Mouse (Mus musculus): Measurements from ENCODE around the gene Gm5089. TPM values are rescaled to one million over a fixed set of nuclear protein-coding genes. Genes with fewer than 3 reads are reported as not detected.
"Not testable (repeated sequence)": the region's sequence is repeated elsewhere in the genome, so short reads cannot be mapped to it uniquely, and the experiment has no call there.

Gm5089 gene
- polyA plus RNA-seq, 1 experiment from 2014 or later: 0.64 TPM

DNA sequence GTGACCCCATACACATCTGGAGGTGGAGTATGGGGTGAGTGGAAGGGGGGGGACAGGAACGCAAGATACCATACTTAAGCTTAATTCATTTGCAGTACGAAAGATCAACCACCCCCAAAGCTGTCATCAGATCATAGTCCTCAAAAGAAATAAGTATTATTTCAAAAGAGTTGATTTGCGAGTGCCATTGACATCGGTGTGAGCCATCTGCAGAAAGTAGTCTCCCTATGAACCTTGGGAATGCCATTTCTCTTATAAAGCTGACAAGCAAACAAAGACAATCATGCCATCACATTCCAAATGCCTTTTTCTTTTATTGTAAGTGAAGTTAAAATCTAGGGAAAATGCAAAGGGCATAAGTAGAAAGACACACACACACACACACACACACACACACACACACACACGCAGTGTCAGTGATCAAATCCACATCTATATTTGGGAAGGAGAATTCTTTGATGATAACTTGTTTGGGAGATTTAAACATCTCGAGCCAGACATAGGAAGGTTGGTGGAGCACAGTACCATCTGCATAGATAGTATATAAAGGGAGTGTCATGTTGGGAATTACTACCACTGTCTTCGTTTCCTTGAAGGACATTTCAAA lies 15.9 kb upstream of the Gm5089 start:
- Histone ChIP-seq H3K27ac (ENCODE audit: low read depth, low read length) (no peak overlapping the region), H3K4me3 (ENCODE audit: low read depth, low read length) (no peak overlapping the region), H3K4me2 (no peak overlapping the region; the same call in 1 of the 2 replicates), H3K36me3 (ENCODE audit: control insufficient read depth, insufficient read depth, low read length) (no peaks in the 10 kb centered on the region), H3K27me3 (ENCODE audit: control insufficient read depth, insufficient read depth, low read length) (peaks cover 81% of the 10 kb centered on the region), H3K9me3 (ENCODE audit: control insufficient read depth, low read length) (no peaks in the 10 kb centered on the region), H3K4me1 (ENCODE audit: control insufficient read depth, insufficient read depth, low read length) (peaks cover 14% of the 10 kb centered on the region), H3K9ac (ENCODE audit: low read length) (no peak overlapping the region)
- ATAC-seq (ENCODE audit: low FRiP score) (no peak), DNase-seq (ENCODE audit: low spot score, missing footprints) (peak; percentile 90)
- WGBS: 43% methylated on average over 7 of the region's 7 CpGs

DNA sequence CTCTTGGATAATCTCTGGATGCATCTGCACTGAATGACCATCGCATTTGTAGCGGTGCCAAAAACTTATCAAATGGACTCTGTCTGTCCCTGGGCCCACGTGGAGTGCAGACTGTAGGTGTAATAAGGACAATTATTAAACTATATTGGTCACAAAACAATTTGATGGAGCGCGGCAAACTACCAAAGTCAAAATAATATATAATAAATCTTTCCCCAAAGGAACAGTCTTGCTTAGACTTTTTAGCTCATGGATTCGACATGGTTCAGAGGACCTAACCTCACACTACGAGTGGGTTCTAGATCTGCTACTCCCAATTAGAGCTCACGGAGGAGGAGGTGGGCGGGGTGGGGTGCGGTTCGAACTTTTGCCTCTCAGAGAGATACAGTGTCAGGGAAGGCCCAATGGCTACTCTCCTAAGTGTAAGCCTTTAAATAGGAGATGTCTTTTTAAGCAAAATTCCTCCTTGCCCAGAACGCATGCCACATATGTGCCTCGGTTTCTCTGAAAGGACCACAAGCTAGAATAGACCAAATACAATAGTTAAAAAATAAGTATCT lies 15.1 kb upstream of the Gm5089 start:
- Histone ChIP-seq H3K4me1 (ENCODE audit: control insufficient read depth, insufficient read depth, low read length) (peaks cover 14% of the 10 kb centered on the region), H3K36me3 (ENCODE audit: control insufficient read depth, insufficient read depth, low read length) (no peaks in the 10 kb centered on the region), H3K4me3 (ENCODE audit: low read depth, low read length) (peak overlapping the region; percentile 70), H3K9me3 (ENCODE audit: control insufficient read depth, low read length) (no peaks in the 10 kb centered on the region), H3K9ac (ENCODE audit: low read length) (peak overlapping the region; percentile 39), H3K4me2 (peak overlapping the region; percentile 79), H3K27me3 (ENCODE audit: control insufficient read depth, insufficient read depth, low read length) (peaks cover 79% of the 10 kb centered on the region), H3K27ac (ENCODE audit: low read depth, low read length) (no peak overlapping the region; the same call in 1 of the 2 replicates)
- WGBS: 24% methylated on average over 13 of the region's 13 CpGs
- ATAC-seq (ENCODE audit: low FRiP score) (no peak), DNase-seq (ENCODE audit: low spot score, missing footprints) (peak; percentile 92)

DNA sequence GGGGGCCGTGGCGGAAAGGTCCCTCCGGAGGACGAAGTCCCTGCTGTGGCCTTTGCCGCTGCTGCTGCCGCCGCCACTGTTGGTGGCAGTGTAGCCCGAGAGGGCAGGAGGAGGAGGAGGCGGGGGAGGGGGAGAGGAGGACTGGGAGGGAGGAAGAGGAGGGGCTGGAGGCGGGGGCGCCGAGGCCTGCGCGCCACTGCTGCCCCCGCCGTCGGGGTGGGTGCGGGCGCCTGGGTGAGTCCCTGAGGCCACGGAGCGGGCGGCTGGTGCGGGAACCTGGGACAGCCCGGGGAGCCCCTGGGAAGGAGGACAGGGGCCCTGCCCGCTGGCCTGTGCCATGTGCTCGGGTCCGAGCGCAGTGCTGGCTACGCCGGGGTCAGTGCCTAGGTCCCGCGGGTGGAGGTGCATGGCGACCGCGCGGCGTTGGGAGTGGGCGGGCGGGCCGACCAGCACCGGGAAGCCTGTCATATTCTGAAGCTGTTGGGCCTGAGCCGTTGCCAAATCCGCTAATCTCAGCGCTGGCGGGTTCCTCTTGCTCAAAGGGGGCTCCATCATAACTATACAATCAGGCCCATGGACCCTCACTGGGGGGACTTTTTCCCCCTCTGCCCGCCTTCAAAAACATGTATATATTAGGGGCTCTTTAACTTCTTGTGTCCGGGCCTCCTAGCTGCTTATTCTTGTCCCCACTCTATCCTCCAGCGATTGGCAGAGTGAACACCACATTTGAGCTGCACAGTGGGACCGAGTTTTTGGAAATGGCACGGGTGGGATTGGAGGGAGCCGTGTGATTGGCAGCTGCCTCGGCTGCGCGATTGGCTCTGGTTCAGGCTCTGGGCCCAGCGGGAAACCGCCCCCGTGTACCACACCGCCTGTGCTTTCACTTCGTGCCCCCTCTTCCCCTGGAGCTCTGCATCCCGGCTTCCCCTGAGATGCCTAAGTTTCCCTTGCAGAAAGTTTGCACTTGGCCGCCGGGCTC lies 14.1 kb upstream of the Gm5089 start, which contains the start of gene Zic5:
Zic5 (minus strand) TSS at position 915 of the 979 bp plus-strand sequence.
- under 1% methylated on average over 48 of the region's 62 CpGs for WGBS
- ATAC-seq (ENCODE audit: low FRiP score) (peak; percentile 82), DNase-seq (ENCODE audit: low spot score, missing footprints) (peak; percentile 98)
- peak within 1 kb of the TSS; percentile 70 for H3K4me3 ChIP-seq (ENCODE audit: low read depth, low read length)
- H3K4me2 ChIP-seq: peak within 1 kb of the TSS; percentile 79
- no peaks in the 10 kb centered on the region for H3K36me3 ChIP-seq (ENCODE audit: control insufficient read depth, insufficient read depth, low read length)
- peak within 1 kb of the TSS; percentile 95 for H3K27ac ChIP-seq (ENCODE audit: low read depth, low read length)
- peaks cover 16% of the 10 kb centered on the region for H3K4me1 ChIP-seq (ENCODE audit: control insufficient read depth, insufficient read depth, low read length)
- peaks cover 79% of the 10 kb centered on the region for H3K27me3 ChIP-seq (ENCODE audit: control insufficient read depth, insufficient read depth, low read length)
- H3K9ac ChIP-seq (ENCODE audit: low read length): peak within 1 kb of the TSS; percentile 91
- no peaks in the 10 kb centered on the region for H3K9me3 ChIP-seq (ENCODE audit: control insufficient read depth, low read length)

DNA sequence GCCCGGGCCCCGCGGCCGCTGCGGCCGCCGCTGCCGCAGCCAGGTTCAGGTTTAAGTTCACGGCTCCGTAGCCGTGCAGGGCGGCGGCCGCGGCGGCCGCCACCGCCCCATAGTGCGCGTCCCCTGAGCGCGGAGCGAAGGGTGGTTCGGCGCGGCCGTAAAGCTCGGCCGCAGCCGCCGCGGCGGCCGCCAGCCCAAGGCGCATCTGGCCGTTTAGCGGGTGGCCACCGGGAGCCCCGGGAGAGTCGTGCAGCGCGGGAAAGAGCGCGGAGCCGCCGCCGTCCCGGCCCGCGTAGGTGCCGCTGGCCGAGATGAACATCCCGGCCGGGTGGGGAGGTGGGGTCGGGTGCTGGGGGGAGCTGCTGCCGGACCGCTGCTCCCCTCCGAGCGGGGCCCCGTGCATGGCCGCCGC lies 13.4 kb upstream of the Gm5089 start:
- H3K27ac ChIP-seq (ENCODE audit: low read depth, low read length): peak overlapping the region; percentile 95
- H3K9ac ChIP-seq (ENCODE audit: low read length): peak overlapping the region; percentile 91
- no peaks in the 10 kb centered on the region for H3K36me3 ChIP-seq (ENCODE audit: control insufficient read depth, insufficient read depth, low read length)
- H3K4me1 ChIP-seq (ENCODE audit: control insufficient read depth, insufficient read depth, low read length): peaks cover 16% of the 10 kb centered on the region
- H3K27me3 ChIP-seq (ENCODE audit: control insufficient read depth, insufficient read depth, low read length): peaks cover 73% of the 10 kb centered on the region
- ATAC-seq (ENCODE audit: low FRiP score) (peak; percentile 36), DNase-seq (ENCODE audit: low spot score, missing footprints) (no peak)
- under 1% methylated on average over 58 of the region's 62 CpGs for WGBS
- peak overlapping the region; percentile 70 for H3K4me3 ChIP-seq (ENCODE audit: low read depth, low read length)
- no peaks in the 10 kb centered on the region for H3K9me3 ChIP-seq (ENCODE audit: control insufficient read depth, low read length)
- H3K4me2 ChIP-seq: peak overlapping the region; percentile 79

DNA sequence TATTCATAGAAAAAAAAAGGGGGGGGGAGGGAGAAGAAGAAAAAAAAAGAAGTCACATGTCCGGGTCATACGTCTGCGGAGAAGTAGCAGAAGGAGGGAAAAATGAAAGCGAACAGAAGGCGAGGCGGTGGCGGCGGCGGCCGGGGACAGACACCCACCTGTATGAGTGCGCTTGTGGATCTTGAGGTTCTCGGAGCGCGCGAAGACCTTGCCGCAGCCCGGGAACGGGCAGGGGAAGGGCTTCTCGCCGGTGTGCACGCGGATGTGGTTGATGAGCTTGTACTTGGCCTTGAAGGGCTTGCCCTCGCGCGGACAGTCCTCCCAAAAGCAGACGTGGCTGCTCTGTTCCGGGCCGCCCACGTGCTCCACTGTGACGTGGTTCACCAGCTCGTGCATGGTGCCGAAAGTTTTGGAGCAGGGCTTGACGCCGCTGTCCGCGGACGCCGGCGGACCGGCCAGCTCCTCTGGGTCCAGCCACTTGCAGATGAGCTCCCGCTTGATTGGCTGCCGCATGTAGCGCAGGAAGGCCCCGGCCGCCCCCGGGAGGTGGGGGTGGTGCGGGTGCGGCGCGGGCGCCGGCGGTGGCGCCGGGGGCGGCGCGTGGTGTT lies 12.9 kb upstream of the Gm5089 start:
- Histone ChIP-seq H3K27me3 (ENCODE audit: control insufficient read depth, insufficient read depth, low read length) (peaks cover 68% of the 10 kb centered on the region), H3K4me3 (ENCODE audit: low read depth, low read length) (peak overlapping the region; percentile 70), H3K4me2 (peak overlapping the region; percentile 79), H3K9ac (ENCODE audit: low read length) (peak overlapping the region; percentile 91), H3K27ac (ENCODE audit: low read depth, low read length) (peak overlapping the region; percentile 95), H3K4me1 (ENCODE audit: control insufficient read depth, insufficient read depth, low read length) (peaks cover 16% of the 10 kb centered on the region)
- ATAC-seq (ENCODE audit: low FRiP score) (peak; percentile 49), DNase-seq (ENCODE audit: low spot score, missing footprints) (peak; percentile 94)
- H3K36me3 ChIP-seq (ENCODE audit: control insufficient read depth, insufficient read depth, low read length); H3K9me3 ChIP-seq (ENCODE audit: control insufficient read depth, low read length): not testable (repeated sequence)
- WGBS: under 1% methylated on average over 58 of the region's 58 CpGs

DNA sequence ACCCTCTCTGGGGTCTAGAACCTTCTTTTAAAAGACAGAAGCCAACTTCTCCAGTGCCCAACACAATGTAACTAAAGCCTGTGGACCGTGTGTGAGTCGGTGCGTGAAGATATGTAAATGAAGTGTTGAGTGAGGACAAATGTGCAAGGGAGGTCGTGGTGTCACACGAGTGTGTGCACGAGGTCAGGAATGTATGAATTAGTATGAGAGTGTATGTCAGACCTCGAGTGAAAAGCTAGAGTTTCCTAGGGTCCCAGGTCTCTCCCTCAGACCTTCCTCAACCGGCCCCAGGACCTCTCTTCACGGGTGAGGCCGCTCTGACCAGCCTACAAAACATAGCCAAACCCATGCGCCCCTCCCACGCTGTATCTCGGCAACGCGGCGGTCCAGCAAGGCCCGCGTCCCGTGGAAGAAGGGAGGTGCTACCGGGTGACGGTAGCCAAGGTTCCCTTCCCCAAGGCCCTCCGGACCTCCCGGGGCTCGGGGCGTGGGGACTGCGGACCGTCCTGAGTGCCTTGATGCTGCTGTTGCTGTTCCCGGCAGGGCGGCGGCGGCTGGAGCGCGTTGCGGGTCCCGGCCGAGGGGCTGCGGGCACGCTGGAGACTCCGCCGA lies 12.3 kb upstream of the Gm5089 start:
- Histone ChIP-seq H3K4me1 (ENCODE audit: control insufficient read depth, insufficient read depth, low read length) (peaks cover 16% of the 10 kb centered on the region), H3K9ac (ENCODE audit: low read length) (peak overlapping the region; percentile 91), H3K36me3 (ENCODE audit: control insufficient read depth, insufficient read depth, low read length) (no peaks in the 10 kb centered on the region), H3K9me3 (ENCODE audit: control insufficient read depth, low read length) (no peaks in the 10 kb centered on the region), H3K4me2 (peak overlapping the region; percentile 79), H3K27ac (ENCODE audit: low read depth, low read length) (peak overlapping the region; percentile 95), H3K4me3 (ENCODE audit: low read depth, low read length) (peak overlapping the region; percentile 70), H3K27me3 (ENCODE audit: control insufficient read depth, insufficient read depth, low read length) (peaks cover 61% of the 10 kb centered on the region)
- DNase-seq (ENCODE audit: low spot score, missing footprints): peak; percentile 96
- under 1% methylated on average over 40 of the region's 40 CpGs for WGBS
- no peak for ATAC-seq (ENCODE audit: low FRiP score)

DNA sequence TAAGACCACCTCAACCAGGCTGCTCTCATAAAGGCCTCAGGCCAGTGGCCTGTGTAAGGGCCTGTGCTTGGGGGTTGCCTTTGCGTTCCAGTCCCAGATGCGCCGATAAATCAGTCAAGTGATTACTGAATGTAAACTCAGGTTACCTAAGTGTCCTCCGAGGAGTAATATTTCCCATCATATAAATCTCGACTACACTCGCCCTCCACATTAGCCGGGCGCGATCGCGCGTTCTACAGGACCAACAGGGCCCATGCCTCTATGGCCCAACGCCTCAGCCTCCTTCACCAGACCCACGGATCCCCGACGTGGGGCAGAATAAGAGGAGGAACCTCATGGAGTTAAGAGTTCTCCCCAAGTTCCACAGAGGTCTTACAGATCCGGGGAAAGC lies 11.8 kb upstream of the Gm5089 start:
- Histone ChIP-seq H3K4me2 (peak overlapping the region; percentile 79), H3K27ac (ENCODE audit: low read depth, low read length) (peak overlapping the region; percentile 95), H3K4me3 (ENCODE audit: low read depth, low read length) (peak overlapping the region; percentile 70), H3K4me1 (ENCODE audit: control insufficient read depth, insufficient read depth, low read length) (peaks cover 16% of the 10 kb centered on the region), H3K9me3 (ENCODE audit: control insufficient read depth, low read length) (no peaks in the 10 kb centered on the region), H3K27me3 (ENCODE audit: control insufficient read depth, insufficient read depth, low read length) (peaks cover 56% of the 10 kb centered on the region), H3K9ac (ENCODE audit: low read length) (peak overlapping the region; percentile 91), H3K36me3 (ENCODE audit: control insufficient read depth, insufficient read depth, low read length) (no peaks in the 10 kb centered on the region)
- ATAC-seq (ENCODE audit: low FRiP score) (no peak), DNase-seq (ENCODE audit: low spot score, missing footprints) (no peak)
- WGBS: 1% methylated on average over 17 of the region's 17 CpGs

DNA sequence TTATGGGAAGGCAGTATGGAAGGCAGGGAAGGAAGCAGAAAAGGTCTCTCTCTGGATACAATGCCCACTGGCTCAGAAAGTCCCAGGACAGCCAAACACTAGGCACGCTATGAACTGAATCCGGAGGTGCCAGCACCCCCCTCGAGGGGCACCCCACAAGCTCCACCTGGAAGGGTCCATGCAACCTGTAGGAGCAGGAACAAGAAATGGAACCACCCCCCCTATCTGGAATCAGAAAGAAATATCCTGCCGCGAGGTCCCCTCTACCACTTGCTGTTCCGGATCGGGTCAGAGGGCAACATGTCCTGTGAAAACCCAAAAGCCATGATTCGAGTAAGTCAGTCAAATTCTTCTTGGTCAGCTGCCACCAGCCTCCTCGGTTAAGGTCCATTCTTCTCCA lies 11.1 kb upstream of the Gm5089 start:
- Histone ChIP-seq H3K4me1 (ENCODE audit: control insufficient read depth, insufficient read depth, low read length) (peaks cover 16% of the 10 kb centered on the region), H3K9ac (ENCODE audit: low read length) (peak overlapping the region; percentile 91)
- peak; percentile 95 for DNase-seq (ENCODE audit: low spot score, missing footprints)

More for the DNA sequence above, 11.1 kb upstream of the Gm5089 start:
- Histone ChIP-seq H3K27ac (ENCODE audit: low read depth, low read length) (peak overlapping the region; percentile 95), H3K4me3 (ENCODE audit: low read depth, low read length) (peak overlapping the region; percentile 70), H3K4me2 (peak overlapping the region; percentile 79), H3K27me3 (ENCODE audit: control insufficient read depth, insufficient read depth, low read length) (peaks cover 50% of the 10 kb centered on the region), H3K9me3 (ENCODE audit: control insufficient read depth, low read length) (no peaks in the 10 kb centered on the region), H3K36me3 (ENCODE audit: control insufficient read depth, insufficient read depth, low read length) (no peaks in the 10 kb centered on the region)
- 4% methylated on average over 9 of the region's 9 CpGs for WGBS
- no peak for ATAC-seq (ENCODE audit: low FRiP score)

Measured in midbrain, embryonic 11.5 days (tissue).